Mouse (Mus musculus): ENCODE results near the gene Meis1. TPM values are rescaled to one million over a fixed set of nuclear protein-coding genes. Genes with fewer than 3 reads are reported as not detected.

Meis1 gene
- total RNA-seq, 2 experiments from 2014 or later: 42.5 to 47.2 TPM

- no peak for DNase-seq
Measured at GRCm38 (mm10) chr11:18989669-18990243, 29.0 kb downstream of the Meis1 start.

- no peak for DNase-seq
Measured at GRCm38 (mm10) chr11:18988637-18989263, 30.0 kb downstream of the Meis1 start.

GRCm38 (mm10) chr11:18983813-18984212 is 35.0 kb downstream of the Meis1 start:
- no peak for DNase-seq

DNA sequence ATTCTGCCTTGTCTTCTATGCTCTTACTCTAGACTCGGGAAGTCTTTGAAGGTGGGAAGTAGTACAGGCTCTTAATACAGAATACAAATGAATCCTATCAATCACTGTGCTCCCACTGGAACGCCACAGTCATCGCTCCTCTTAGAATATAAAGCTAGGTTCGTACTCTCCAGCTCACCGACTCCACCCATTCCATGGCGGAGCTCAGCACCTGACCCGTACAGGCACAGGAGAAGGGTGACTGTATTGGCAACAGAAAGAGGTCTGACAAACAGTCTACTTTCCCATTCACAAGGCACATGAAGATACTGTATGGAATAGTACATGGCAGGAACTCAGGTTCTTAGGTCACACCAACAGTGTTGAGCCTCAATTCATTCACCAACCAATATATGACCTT is 35.5 kb downstream of the Meis1 start:
- no peak for DNase-seq

DNA sequence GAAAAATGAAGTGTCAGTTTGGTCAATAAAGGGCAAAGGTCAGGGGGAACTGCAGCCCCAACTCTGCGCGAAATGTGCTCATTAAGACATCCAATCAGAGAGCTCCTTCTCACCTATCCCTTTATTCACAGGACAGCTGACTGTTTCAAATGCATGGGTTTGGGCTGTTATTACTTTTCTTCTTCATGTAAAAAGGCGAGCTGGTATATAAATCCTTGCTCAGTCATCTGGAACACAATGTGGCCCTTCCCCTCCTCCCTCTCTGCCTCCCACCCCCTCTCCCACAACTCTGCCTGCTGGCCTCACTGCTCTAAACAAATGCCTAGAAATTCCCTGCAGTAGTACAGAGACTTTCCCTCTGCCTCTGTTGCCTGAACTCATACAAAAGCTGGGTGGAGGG is 36.5 kb downstream of the Meis1 start:
- no peak for DNase-seq

DNA sequence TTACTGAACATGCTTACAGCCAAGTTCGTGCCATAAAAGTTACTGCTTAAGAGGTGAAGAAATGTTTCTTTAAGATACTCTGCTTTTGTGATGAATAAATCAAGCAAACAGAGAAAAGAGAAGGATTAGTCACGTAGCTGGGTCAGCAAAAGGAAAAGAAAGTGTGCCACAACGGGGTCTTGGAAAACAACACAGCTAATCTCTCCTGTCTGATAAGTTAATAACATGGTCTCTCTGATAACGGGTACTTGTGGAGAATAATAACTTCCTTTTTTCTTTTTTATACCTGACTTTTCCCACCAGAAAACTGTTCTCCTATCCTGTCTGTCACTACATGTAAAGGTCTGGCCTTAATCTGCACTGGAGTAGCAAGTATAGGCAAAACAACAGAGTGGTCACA is 37.4 kb downstream of the Meis1 start:
- DNase-seq: no peak

GRCm38 (mm10) chr11:18980615-18981014 is 38.2 kb downstream of the Meis1 start:
- DNase-seq: peak; percentile 40

DNA sequence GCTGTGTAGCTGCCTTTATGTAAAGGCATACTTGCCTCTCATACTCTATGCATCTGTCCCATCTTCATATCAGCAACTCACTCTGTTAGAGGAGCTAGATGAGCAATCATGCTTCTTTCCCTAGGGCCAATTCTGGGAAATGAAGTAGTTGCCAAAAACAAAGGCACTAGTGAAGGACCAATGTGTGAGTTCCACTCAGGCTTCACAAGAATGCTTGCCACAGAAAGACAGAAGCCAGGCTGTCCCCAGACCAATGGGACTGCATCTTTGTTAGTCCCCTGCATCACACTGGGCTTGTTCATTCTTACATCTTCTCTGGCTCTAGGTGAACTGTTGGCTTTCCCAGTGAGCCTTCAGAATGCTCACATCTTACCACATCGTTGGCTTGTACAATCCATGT is 43.7 kb downstream of the Meis1 start:
- no peak for DNase-seq

- no peak for DNase-seq
Measured at GRCm38 (mm10) chr11:18973808-18974207, 45.0 kb downstream of the Meis1 start.

DNA sequence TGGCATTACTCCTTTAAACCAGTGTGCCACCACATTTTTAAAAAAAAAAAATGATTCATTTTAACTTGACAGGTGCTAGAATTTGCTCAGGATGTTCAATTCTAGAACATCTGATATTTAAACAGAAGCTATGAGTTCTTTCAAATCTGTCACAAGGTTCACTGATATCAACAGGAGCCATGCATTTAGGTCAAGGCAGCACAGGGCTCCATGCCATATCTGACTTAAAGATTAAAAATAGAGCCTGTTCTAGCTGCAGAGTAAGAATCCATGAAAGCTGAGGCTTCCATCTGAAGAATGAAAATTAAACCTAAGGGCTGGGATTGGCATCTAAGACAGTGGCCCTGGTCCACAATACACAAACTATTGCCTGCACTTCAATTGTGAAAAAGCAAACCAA is 45.8 kb downstream of the Meis1 start:
- DNase-seq: no peak

GRCm38 (mm10) chr11:18971551-18971950 is 47.2 kb downstream of the Meis1 start:
- DNase-seq: peak; percentile 50

DNA sequence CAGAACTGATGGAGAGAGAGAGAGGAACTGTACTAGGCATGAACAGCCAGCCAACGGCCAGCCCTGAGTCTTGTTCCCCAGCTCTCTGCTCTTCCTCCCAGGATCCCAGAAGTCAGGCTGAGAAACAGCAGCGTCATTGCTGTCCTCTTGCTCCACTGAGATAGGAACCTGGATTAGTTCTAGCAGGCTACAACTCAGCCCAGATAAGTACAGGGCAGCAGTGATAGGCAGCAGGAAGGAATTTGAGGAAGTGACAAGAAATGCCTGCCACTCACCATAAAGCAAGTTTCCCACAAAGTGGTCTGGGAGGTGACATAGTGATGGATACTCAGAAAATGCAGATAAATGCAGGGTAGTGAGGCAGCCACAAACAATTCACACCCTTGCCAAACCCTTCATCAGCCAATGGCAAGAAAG is 48.9 kb downstream of the Meis1 start:
- DNase-seq: no peak

GRCm38 (mm10) chr11:18964418-18964817 is 54.4 kb downstream of the Meis1 start:
- no peak for DNase-seq

GRCm38 (mm10) chr11:18963202-18964136 is 55.3 kb downstream of the Meis1 start:
- no peak for DNase-seq

GRCm38 (mm10) chr11:18959465-18959864 is 59.3 kb downstream of the Meis1 start:
- no peak for DNase-seq

GRCm38 (mm10) chr11:18957805-18958770 is 60.7 kb downstream of the Meis1 start:
- peak; percentile 55 for DNase-seq

DNA sequence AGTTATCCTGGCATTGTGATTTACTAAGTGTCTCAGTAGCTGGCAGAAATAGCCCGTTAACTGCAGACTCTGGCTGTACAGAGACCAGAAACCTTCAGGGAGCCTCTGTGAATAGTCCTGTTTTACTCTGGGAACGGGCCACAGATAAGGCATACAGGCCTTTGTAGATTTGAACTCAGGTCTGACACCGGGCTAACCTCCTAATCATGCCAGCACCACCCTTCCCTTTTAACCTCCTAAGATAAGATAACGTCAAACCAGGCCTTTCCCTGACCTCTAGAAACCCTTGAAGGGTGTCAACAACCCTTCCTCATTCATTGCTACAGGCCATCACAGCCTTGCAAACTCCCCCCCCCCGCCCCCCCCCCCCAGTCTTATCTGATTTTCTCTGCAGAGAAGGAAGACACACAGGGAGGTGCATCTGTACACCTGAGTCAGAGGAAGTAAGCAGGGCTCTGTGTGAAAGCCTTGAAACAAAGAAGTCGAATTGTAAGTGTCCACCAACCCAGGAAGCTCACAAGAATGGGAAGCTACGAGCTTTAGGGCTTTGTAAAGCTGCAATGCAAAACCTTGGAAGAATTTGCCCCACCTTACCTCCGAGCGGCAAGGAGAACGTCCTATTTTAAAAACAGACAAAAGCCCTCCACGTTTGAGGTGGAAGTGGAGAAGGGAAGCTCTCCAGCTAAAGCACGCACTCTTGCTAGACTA is 61.5 kb downstream of the Meis1 start:
- no peak for DNase-seq

DNA sequence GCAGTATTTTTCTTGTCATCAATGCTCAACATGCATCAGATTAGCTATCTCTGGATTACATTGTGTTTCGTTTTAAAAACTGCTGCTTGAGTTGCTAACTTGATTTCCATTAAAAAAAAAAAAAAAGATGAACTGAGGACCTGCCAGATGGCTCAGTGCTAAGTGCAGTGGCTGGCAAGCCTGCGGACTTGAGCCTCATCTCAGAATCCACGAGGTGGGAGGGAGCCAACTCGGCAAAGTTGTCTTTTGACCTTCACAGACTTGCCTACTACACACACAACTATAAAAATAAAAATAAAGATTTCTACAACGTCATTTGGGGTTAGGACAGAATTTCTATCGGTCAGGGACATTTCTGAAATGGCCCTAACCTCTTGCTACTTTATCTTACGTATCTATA is 62.8 kb downstream of the Meis1 start:
- DNase-seq: peak; percentile 66

DNA sequence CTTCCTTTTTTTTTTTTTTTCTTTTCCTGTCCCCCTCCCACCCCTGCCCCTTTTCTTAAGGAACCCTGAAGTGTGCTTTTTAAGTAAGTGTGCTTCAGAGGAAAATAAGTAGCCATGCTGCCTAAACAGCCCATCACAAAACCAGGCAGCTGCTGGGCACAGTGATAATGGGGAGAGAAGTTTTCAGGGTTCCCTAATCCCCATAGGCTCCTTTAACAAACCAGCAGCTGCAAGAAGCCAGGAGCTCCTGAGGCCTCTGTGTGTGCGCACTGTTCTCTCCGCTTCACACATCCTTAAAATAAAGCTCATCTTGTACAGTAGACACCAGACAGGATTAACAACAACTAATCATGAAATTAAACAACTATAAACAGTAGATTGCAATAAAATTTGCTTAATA is 63.9 kb downstream of the Meis1 start:
- DNase-seq: no peak

DNA sequence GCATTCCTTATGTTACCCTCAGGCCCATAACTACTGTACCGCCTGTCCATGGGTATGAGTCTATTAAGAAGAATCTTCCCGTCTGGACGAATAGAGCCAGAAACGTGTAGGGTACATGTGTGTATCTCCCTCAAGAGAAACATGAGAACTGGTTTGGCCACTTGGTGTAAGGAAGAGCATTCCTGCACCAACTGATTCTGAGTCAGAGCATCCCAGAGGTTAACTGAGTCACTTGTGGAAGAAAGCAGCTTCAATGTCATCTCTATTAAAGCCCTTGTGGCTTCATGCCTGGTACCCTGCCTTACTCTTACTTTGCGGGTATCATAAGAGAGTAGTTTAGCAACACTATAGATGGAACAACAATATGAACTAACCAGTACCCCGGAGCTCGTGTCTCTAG is 64.9 kb downstream of the Meis1 start:
- no peak for DNase-seq

GRCm38 (mm10) chr11:18948600-18949295 is 70.0 kb downstream of the Meis1 start:
- DNase-seq: no peak

All from adrenal gland, postnatal 10 days (tissue).